Mouse (Mus musculus): ENCODE data around the gene Clcn6.
"Not testable (repeated sequence)": the region's sequence is repeated elsewhere in the genome, so short reads cannot be mapped to it uniquely, and the experiment has no call there.

Clcn6 gene

DNA sequence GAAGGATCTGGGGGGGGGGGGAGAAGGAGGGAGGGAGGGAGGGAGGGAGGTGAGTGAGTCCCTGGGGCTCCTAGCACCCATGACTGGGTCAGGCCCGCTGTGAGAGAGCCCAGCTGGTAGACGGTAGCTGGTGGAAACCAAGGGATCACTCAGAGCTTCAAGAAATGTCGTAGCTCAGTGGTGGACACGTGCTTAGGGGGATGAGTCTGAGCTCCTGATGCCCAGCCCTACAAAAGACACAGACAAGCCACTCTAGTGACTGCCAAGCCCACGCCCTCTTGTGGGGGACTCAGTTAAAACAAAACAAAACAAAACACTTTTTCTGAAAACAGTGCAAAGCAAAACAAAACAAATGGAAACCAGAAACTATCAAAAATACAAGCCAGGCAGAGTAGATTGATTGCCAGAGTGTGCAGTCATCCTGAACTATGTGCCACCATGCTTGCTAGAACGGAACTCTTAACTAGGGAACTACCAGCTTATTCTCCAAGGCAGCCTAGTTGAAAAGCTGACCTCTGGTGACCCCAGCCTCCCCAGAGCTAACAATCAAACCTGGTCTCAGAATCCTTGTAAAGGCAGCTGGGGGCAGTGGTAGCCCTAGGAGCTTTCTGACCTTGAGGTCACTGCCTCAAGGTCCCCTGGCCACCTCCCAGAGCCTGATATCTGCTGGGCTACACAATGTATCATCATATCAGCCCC, 27.2 kb upstream of the Clcn6 start:
- DNase-seq, result peak; percentile 41 to 64

DNA sequence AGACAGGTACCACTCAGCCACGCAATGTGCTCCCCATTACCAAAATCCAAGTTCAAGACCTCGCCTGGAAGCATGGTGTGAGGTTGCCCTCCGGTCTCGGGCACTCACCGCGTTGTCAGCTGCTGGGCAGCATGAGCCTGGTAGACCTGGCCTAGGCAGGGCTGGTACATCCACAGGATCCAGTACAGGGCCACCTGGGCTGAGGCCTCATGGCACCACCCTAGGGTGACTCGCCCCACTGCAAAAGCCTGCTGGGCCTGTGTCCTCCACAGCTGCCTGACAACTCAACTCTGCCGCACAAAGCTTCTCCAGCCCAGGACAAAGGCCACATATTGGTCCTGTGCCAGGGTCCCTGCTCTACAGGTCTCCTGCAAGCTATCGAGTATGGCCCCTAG, 22.5 kb upstream of the Clcn6 start:
- DNase-seq, result no peak

DNA sequence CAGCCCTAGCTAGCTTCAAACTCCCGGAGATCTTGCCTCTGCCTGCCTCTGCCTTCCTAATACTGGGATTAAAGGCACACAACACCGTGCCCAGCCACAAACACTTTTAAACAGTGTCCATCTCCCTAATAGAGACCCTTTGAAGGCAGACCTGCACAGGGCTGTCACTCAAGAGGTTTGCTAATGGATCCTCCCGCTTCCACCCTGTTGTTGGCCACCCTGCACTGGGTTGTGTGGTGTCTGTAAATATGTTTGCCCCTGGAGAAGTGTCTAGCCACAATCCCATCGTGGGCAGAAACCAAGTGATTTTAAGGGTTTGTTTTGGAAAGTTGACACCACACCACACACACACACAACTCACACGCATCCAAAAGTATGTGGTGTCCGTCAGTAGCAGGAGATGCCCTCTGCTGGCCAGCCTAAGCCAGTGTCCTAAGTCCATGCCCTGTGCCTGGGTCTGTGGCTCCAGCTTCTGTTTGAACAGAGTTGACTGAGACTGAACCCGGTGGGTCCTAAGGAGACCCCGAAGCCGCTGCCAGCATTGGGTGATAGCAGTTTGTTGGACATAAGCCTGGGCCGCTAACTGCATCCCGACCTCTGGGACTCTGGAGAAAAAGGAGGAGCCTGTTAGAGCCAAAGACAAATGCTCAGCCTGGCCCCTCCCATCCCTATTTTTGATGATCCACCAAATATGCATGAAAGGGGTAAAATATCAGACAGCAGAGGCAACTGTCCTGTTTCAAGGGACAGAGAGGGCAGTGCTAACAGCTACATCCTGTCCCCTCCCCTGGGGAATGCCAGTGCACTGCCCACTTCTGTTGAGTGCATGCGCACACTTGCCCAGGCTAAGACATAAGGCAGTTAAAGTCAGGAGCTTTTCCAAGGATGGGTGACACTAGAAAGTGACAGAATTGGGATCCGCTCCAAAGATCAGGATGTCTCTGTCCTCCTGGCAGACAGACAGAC, 21.8 kb upstream of the Clcn6 start:
- DNase-seq, result peak; percentile 56 to 75

DNA sequence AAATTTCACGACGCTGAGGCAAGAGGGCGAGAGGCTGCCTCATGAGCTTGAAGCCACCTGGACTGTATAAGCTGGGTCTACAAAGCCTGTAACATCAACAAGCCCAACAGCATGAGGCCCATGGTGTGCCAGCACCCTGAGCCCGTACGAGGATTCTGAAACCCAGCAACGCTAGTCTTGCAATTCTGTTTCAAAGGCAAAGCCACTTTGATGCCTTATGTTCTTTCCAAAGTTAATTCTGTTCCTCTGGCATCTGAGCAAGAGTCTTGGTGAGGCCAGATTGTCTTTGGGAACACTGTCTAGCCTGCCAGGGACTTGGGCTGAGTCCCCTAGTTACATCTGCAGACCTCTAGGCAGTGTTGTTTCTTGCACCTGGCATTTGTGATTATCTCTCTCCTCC, 20.4 kb upstream of the Clcn6 start:
- DNase-seq, result no peak

DNA sequence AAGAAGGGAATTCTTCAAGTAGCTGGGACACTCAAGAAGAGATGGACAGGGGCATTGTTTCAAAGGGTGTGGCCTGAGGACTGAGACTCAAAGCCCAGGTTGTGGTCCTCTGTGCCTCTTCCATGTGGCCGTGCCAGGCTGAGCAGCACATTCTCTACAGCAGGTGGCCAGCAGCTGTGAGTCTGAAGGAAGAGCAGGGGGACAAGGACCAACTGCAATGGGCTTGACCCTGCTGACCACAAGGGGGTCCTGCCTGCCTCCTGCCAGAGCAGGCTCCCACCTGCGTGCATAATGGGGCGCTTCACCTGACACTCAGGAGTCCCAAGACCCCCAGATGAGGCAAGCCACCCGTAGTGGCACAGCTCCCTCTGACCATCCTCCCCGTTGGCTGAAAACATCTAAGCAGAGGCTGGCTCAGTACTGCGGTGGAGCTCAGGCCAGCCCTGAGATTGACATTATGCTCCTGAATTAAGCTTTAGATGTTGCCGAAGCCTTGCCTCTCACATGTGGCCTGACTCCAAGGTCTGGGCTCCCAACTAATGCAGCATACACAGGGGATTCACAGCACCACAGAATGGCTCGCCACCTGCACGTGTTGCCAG, 19.7 kb upstream of the Clcn6 start:
- no peak for DNase-seq

DNA sequence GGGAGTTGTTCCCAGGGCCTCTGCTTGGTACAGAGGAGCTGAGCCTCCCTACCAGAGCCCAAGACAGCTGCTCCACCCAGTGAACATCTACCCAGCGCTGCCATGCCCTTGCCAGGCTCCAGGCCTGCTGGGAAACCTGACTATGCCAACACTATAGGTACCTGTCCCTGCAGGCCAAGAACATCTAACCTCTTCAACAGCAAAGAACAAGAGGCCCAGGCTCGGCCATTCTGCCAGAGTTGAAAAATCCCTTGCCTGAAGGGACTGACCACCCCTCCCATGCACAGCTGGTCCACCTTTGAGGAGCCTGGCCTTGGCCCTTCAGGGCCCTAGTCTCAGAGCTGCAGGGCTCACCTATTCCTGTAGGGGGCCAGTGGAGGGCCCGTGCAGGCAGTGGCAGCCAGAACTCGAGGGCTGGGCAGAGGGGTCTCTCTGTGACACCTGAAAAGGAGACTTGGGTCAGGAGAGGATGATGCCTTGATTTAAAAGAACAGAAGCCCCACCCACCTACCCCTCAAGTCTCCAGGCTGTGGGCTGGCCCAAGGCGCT, 19.1 kb upstream of the Clcn6 start:
- no peak for DNase-seq

DNA sequence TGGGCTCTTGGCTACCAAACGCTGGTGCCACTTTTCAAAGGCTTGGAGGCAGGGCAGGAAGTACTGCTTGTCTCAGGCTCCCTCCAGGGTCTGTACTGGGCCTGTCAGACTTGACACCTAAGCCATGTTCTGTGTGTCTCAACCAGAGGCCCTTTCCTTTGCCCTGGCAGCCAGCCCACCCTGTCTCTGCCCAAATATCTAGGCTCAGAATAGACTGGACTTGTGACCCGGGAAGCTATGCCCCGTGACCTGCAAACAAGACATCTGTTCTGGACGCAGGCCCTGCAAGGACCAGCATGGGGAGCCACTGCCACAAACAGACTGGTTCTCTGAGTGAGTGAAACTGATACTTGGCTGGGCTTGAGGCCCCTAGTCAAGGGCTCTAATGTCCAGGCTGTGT, 18.2 kb upstream of the Clcn6 start:
- DNase-seq, result peak; percentile 92

DNA sequence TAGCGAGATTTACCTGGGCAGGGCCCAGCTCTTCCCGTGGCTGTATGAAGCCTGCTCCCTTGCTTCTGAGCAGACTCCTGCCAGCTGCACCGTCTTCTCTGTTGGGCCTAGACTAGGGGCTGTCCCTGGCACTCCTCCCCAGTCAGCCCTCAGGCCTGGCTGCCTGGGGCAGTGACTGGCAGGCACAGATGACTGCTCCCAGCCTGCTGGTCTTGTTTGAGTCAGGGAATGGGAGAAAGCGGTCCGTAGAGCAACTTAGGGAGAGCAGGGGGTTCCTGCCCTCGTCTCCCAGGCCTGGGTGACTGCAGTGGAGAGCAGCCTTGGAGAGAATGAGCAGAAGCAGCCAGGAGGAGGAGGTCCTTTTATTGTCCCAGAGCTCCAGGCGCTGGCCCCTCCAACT, 17.6 kb upstream of the Clcn6 start:
- DNase-seq, result peak; percentile 47 to 56

DNA sequence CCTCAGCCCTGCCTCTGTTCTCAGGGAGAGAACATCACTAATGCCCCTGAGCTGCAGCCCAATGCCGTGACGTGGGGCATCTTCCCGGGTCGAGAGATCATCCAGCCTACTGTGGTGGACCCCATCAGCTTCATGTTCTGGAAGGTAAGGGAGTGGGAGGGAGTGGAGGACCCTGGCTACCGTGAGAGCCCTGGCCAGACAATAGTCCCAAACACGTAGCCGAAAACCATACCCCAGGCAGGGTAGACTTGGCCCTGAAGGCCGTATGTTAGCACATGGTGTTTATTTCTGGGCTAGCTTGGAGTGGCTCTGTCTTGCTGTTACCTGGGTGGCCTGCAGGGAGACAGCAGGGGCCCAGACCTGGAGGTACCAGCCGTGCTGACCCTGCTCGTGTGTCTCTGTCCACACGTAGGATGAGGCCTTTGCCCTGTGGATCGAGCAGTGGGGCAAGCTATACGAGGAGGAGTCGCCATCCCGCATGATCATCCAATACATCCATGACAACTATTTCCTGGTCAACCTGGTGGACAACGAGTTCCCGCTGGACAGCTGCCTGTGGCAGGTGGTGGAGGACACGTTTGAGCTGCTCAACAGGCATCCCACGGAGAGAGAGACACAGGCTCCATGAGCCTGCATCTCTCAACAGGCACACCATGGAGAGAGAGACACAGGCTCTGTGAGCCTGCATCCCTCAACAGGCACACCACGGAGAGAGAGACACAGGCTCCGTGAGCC, 16.5 kb upstream of the Clcn6 start:
- DNase-seq, result no peak

DNA sequence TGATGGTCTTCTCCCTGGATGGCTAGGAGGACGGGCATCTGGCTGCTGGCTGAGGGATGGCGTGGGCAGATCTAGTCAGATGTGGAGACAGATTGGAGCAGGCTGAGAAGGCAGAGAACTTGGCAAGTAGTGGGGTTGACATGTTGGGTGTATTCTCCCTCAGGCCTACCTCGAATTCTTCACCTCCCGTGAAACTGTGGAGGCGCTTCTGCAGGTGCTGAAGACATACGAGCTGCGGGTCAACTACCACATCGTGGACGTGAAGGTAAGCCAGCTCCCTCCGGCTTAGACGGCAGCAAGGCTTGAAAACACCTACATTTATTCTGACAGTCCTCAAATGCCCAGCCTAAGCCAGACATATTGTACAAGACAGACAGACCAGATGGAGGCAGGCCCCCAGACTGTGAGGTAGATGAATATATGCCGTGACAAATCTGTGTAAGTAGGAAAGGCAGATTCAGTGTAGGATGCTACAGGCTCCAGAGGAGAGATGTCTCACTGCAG, 14.8 kb upstream of the Clcn6 start:
- DNase-seq, result no peak

DNA sequence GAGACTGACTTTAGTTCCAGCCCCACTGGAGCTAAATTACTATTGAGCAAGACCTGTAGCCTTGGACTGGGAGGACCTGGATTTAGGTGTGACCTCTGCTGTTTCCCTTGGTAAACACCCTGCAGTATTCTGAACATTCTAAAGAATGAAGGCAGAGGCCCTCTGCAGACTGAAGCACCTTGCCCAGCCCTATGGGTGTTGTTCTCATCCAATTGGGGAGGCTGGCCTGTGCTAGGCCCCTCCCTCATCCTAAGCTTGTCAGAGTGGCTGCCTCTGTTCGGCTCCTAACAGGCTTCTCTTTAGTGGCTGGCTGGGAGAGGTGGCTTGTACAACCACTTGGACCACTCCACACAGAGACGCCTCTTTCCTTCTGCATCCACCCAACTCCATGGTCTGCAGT, 14.4 kb upstream of the Clcn6 start:
- no peak for DNase-seq

DNA sequence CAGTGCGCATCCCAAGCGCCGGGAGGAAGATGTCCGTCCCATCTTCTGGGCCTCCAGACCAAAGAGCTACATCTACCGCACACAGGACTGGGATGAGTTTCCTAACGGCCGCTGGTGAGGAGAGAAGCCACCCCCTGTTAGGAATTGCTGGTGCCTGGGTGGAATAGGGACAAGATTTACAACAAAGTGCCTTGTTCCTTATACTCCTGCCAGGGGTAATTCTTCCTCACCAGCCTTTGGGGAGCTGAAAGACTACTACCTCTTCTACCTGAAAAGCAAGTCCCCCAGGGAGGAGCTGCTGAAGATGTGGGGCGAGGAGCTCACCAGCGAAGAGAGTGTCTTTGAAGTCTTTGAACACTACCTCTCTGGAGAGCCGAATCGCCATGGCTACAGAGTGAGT, 13.3 kb upstream of the Clcn6 start:
- no peak for DNase-seq

DNA sequence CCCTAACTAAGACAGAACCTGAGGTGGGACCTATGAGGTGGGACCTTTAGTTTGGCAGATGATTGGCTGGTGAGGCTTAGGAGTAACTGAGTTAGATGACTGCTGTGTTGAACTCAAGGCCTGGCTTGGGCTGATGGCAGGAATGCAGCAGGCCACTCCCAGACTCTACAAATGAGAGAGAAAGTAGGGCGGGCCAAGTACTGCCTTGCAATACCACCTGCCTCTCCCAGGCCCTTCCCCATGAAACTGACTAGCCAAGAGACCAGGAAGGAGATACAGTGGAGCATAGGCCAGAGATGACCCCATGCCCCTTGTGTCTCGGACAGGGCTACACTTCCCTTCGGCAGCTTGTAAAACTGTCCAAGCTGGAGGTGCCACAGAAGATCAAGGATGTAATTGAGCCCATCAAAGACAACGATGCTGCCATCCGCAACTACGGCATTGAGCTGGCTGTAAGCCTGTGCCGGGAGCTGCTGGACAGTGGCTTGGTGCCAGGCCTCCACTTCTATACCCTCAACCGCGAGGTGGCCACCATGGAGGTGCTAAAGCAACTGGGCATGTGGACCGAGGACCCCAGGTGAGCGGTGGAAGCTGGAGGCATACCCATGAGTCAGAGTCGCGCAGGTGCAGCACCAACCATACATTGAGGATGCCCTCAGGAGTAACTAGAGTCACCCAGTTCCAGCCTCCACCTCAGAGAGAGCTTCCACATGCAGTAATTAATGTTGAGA, 12.6 kb upstream of the Clcn6 start:
- no peak for DNase-seq

DNA sequence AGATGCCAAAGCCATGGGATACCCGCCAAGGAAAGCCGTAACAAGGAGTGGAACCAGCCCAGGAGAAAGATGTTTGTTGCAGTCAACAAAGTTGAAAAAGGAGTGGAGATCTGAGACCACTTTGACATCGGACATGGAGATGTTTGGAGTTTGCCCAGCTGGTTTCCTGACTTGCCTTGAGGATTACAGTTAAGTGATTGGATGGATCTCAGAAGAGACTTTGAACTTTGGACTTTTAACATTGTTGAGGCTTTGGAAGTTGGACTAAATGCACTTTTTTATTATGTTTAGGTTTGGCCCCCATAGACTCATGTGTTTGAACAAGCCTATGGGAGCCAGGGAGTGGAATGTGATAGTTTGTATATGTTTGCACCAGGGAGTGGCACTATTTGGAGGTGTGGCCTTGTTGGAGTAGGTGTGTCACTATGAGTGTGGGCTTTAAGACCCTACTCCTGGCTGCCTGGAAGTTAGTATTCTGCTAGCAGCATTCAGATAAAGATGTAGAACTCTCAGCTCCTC, 11.8 kb upstream of the Clcn6 start:
- peak in 1 of 2 experiments; percentile 30 for DNase-seq

DNA sequence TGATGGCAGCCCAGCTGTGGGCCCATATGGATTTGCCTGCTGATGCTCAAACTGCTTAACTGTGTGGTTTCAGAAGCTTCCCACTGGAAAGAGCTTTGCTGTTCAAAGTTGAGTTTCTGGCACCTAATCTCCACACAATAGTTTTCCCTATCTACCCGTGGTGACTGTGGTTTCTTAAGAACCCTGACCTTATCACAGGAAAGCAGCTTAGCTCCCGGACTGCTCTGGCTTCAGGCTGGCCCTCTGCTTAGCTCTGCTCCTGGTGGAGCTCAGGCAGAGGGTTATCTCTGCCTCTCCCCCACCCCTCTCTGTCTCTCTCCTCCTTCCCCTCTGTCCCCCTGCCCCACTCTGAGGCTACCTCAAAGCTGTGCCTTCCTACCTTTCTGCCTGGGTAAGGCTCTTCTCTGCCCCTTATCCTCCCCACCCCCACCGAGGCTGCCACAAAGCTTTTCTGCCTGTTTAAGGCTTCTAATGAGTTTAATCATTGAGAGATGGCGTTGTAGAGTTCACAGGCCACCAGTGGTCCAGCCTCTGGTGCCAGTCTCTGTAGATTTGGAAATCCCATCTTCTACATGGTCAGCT, 7.9 kb upstream of the Clcn6 start:
- peak; percentile 56 to 76 for DNase-seq

DNA sequence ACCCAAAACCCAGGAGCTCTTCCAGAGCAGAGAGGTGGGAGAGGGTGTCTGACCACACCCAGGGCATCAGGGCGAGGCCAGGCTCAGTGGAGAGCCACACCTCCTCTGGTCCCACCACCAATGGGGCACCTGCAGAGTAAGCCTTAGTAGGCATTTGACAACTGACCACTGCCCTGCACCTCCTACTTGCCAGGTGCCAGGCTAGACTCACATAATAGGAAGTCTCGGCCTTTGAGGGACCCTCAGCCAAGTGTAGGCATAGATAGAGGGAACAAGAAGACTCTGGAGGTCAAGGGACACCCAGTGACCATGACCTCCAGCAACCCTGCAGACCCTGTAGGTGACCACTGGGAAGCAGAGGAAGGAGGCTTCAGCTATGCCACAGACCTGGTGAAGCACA, 5.5 kb upstream of the Clcn6 start:
- no peak for DNase-seq

DNA sequence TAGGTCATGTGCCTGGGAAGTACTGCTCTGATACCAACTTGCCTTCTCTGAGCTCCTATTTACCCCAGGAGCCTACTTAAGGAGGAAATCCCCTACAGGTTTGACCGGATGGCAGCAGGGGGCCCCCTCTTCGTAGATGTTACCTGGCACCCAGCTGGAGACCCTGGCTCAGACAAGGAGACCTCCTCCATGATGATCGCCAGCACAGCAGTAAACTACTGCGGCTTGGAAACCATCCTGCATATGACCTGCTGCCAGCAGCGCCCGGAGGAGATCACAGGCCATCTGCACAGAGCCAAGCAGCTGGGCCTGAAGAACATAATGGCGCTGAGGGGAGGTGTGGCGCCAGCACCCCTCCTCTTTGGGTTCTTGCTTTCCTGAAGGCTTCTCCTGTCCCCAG, 4.7 kb upstream of the Clcn6 start:
- DNase-seq, result not testable (repeated sequence)

DNA sequence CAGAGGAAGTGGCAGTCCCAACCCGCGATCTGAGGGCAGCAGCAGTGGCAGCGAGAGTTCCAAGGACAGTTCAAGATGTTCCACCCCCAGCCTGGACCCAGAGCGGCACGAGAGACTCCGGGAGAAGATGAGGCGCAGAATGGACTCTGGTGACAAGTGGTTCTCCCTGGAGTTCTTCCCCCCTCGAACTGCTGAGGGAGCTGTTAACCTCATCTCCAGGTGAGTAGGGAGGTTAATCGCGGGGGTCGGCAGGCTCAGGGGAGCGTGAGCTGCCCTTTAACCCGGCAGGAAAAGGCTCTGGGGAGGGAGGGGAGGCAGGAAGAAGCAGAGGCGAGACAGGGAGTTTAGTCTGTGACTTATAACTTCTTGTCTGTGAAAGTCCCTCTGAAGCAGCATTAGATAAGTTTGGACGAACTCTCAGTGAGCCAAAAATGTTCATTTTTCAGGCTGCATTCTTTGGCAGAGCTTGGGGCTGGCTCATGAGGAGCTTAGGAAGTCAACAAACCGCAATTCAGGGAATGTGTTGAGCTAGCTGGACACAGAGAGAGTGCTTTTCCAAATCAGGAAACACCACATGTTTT, 3.1 kb upstream of the Clcn6 start:
- DNase-seq, result peak; percentile 48 to 50

DNA sequence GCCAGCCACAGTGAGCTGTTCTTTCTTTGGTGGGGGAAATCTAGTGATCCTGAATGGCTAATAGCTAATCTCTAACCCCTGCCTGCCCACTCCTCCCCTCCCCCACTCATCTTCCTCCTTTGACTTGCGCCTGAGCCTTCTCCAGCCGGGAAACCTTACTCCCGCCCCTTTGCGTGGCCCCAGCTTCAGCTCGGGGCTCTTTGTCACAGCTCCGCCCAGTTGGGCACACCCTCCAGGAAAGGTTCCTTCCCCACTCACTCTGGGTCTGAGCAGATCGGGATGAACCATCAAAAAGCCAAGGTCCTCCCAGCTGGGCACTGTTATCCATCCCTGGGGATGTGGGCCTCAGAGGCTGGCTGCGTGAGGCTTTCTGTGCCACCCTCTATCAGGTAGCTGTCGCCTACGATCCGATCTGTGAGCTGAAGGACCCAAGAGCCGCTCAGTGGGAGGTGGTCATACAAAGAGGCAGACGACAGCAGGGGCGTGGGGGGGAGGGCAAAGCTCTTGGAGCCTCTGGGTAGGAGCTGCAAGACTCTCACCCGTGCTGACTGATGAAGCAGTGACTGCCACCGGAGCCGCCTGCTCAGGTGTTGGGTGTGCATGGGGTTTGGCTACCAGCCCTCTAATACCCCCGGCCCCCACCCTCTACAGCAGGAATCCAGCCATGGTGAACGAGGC, 2.5 kb upstream of the Clcn6 start:
- DNase-seq, result peak; percentile 85 to 86

All from kidney, postnatal 36 days (tissue).